Mouse (Mus musculus) left cerebral cortex, postnatal 36 days (tissue): Measurements from ENCODE around the gene Pcsk6. TPM values are rescaled to one million over a fixed set of nuclear protein-coding genes. Genes with fewer than 3 reads are reported as not detected.

Source experiments
- DNase-seq, 2 experiments: peaks; one replicate each; pipeline ENCODE4 v3.0.0; 2021 to 2022; ENCODE audit warnings: low spot score in 2 of 2, mixed read lengths in 1 of 2
- intact Hi-C: fragments of 180-260 bp; cut with DNase I; formaldehyde crosslinking; loops from one replicate; pipeline ENCODE4 v1.15.1; 2025
- total RNA-seq, 2 experiments: library from RNA; stranded (reverse); gene quantifications; 2 replicates each; pipeline ENCODE4 v1.2.3; 2021

Pcsk6 gene
- total RNA-seq, 2 experiments from 2014 or later: 8.4 to 9.6 TPM

GRCm38 (mm10) chr7:65978996-65979823, 117.7 kb downstream of the Pcsk6 start:
- intact Hi-C loops: no loop called here
- no peak for DNase-seq

DNA sequence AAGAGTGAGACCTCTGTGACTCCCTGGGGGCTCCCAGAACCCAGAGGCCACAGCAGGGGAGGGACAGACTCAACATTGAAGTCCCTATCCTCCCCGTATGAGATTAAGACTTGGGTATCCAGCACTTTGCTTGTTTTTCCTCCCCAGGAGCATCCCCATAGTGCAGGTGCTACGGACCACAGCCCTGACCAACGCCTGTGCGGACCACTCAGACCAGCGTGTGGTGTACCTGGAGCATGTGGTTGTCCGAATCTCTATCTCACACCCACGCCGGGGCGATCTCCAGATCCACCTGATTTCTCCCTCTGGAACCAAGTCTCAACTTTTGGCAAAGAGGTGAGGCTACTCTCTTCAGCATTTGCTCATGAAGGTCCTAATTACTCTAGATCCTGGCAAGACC, 118.5 kb downstream of the Pcsk6 start:
- intact Hi-C loops: no loop called here
- no peak for DNase-seq

DNA sequence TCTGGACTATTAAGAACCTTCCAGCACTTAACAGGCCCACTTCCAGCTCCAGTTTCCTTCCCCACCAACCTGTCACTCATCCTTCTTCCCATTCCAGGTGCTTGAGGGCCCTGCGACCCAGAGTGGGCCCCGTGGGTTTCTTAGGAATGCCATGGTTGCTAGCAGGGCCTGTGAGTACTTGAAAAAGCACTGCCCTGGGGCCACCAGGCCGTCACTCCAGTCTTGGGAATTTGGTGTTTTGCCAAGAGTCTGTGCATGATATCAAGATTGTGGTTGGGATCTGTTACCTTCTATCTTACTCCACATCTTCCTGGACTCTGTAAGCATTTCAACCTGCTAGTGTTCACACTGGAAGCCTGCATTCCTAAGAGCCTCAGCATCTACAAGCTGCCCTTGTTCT, 120.5 kb downstream of the Pcsk6 start:
- DNase-seq: no peak
- intact Hi-C loops: no loop called here

- intact Hi-C loops: no loop called here
- no peak for DNase-seq
Measured at GRCm38 (mm10) chr7:65988249-65988648, 126.7 kb downstream of the Pcsk6 start.

- no peak for DNase-seq
- intact Hi-C loops: no loop called here
Measured at GRCm38 (mm10) chr7:65988709-65989108, 127.2 kb downstream of the Pcsk6 start.

GRCm38 (mm10) chr7:65992329-65992728, 130.8 kb downstream of the Pcsk6 start:
- no peak for DNase-seq
- intact Hi-C loops: no loop called here

- intact Hi-C loops: no loop called here
- no peak for DNase-seq
Measured at GRCm38 (mm10) chr7:65993410-65993809, 131.9 kb downstream of the Pcsk6 start.

GRCm38 (mm10) chr7:66001035-66001754, 139.7 kb downstream of the Pcsk6 start:
- DNase-seq: no peak
- intact Hi-C loops: no loop called here

DNA sequence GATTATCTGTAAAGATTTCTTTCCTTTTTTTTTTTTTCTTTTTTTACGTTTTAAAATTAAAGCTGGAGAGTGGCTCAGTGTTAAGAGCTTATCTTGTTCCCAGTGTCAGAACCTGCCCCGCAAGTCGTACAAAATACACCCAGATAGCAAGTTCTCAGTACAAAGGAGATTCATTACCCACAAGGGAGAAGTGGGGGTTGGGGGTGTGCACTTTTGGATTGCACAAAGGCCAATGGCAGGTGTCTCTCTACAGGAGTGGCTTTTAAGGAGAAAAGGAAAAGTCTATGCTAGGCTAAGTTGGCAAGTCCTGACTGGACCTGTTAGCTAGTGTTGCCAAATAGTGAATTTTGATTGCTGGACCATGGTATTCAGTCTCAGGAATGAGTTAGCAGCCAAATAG, 140.3 kb downstream of the Pcsk6 start:
- DNase-seq: no peak
- intact Hi-C loops: no loop called here

GRCm38 (mm10) chr7:66003447-66003846, 141.9 kb downstream of the Pcsk6 start:
- intact Hi-C loops: no loop called here
- DNase-seq: no peak

- intact Hi-C loops: no loop called here
- DNase-seq: no peak
Measured at GRCm38 (mm10) chr7:66003865-66004638, 142.5 kb downstream of the Pcsk6 start.

DNA sequence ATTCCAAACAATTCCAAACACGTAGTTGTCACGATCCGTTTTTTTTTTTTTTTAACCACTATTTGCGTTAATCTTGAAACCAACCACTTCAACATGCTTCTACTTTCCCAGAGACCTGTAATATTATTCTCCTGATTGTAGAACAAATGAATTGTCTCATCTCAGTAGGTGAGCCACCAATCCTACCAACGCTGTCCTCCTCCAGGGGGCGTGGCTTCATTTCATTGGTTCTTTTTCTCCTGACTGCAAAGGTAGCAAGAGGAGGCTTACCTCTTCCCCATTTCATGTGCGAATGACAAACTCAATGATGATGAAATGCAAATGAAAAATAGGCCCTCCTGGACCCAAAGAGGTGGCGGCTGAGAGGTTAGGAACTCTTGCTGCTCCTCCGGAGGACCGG, 143.5 kb downstream of the Pcsk6 start:
- DNase-seq: no peak
- intact Hi-C loops: no loop called here

DNA sequence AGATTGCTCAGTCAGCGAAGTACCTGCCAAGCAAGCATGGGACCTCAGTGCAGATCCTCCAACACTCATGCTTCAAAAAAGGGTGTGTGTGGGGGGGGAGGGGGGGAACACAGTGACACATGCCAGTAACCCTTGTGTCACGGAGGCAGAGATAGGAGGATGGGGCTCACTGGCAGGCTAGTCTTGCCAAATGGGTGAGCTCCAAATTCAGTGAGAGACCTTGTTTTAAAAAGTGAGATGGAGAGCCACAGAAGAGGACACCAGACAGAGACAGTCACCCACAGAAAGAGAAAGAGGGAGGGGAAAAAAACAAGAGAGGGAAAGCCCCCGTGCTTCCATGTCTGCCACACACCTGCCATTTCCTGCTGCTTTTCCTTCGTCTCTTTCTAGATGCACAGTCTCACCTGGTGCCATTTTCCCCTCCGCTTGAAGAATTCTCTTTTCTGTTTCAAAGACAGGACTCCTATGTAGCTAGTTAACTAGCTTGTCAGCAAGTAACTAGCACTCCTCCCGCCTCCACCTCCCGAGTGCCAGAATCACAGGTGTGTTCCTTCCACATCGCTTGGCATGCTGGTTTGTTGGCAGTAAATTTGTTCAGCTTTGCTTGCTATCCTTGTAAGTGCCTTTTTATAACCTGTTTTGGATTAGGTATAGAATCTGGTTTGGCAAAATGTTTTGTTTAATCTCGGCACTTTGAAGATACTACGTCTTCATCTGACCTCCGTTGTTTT, 146.8 kb downstream of the Pcsk6 start:
- intact Hi-C loops: no loop called here
- DNase-seq: no peak

DNA sequence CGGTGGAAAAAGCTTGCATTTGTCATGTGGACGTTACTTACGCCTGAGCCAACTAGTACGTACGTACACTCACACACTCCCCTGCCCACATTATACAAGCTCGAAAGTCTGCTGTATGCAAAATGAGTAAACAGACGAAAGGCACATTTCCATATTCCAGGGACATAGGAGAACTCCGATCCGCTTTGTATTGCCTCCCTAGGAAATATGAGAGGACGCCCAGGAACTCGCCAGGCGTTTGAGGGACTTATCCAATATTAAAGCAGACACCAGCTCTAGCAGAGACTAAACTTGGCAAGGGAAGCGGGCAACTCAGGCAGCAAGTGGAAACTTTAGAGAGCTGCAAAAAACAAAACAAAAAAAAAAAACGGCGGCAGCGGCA, 147.3 kb downstream of the Pcsk6 start:
- intact Hi-C loops: no loop called here
- no peak for DNase-seq

DNA sequence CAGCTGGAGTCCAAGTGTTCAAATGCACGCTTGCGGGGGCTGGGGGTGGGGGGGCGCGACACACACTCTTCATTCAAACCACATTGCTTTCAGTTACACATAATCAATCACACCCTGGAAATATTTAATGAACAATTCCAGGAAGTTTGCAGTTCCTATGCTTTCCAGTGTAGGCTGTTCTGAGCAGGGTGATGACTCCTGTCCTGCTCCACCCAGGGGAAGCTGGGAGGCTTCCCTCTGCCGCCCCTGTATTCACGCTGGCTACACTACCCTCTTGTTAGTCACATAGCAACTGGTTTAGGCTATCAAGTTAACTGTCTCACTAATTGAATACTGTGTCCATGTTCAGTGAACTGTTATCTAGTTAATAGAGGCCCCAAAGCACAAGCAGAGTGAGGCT, 149.0 kb downstream of the Pcsk6 start:
- intact Hi-C loops: no loop called here
- DNase-seq: no peak

- DNase-seq: peak in 1 of 2 experiments; percentile 36
- intact Hi-C loops: loop anchor here (10.0 kb wide), 1 partner anchor 163 kb away; the partner anchor contains the start of gene Pcsk6
Measured at GRCm38 (mm10) chr7:66027747-66028146, 166.2 kb downstream of the Pcsk6 start.

GRCm38 (mm10) chr7:66028766-66029512, 167.4 kb downstream of the Pcsk6 start:
- no peak for DNase-seq
- intact Hi-C loops: loop anchor here (10.0 kb wide), 1 partner anchor 164 kb away; the partner anchor contains the start of gene Pcsk6

GRCm38 (mm10) chr7:66036809-66037208, 175.3 kb downstream of the Pcsk6 start:
- intact Hi-C loops: loop anchor here (5.0 kb wide), 1 partner anchor 300 kb away; no protein-coding TSS in a partner anchor
- DNase-seq: no peak

DNA sequence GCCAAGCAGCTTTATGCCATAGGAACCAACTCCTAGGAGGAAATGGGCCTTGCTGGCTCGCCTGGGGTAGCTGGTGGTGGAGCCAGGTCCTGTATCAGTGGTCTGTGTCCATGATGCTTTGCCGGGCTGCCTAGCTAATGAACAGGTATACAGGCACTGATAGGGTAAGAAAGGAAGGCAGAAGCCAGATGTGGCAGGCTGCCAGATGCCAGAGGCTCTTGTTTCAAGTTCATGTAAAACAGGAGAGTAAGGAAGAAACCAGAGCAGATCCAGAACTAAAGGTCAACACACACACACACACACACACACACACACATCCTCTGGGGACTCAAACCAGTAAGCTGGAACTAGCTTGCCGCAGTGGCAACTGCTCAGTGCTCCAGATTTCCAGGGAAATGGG, 176.7 kb downstream of the Pcsk6 start:
- intact Hi-C loops: loop anchor here (5.0 kb wide), 1 partner anchor 301 kb away; no protein-coding TSS in a partner anchor
- DNase-seq: no peak
